Mouse (Mus musculus) intestine, postnatal 0 days (tissue): ENCODE measurements at regions not wholly inside any gene's neighbourhood (a gene's known extent, or its start where the extent isn't known, plus 50 kb on each side); places are given as distances from the start of the nearest gene placed in this dataset.

Source experiments
- ATAC-seq: fragments of 200-750 bp; cut with Nextera tagmentation; 2 replicates; pipeline ENCODE4 v1.8.0; 2017; ENCODE audit warnings: mild to moderate bottlenecking, moderate TSS enrichment, moderate library complexity
- H3K27ac ChIP-seq: fragments of 300-500 bp; sonication (generic); 2 replicates; pipeline ENCODE4 v1.5.1; 2014; ENCODE audit warnings: mild to moderate bottlenecking, low read depth, low read length, moderate library complexity
- H3K27me3 ChIP-seq: fragments of 300-500 bp; sonication (generic); replicated peaks from 2 replicates; pipeline ENCODE4 v1.6.1; 2014; ENCODE audit warnings: low read length, mixed read lengths; ENCODE audit not compliant: control insufficient read depth, insufficient read depth
- H3K36me3 ChIP-seq: fragments of 300-500 bp; sonication (generic); 2 replicates; pipeline ENCODE4 v1.6.1; 2014; ENCODE audit warnings: mild to moderate bottlenecking, moderate library complexity; ENCODE audit not compliant: control insufficient read depth, insufficient read depth
- H3K4me1 ChIP-seq: fragments of 300-500 bp; sonication (generic); replicated peaks from 2 replicates; pipeline ENCODE4 v1.6.1; 2014; ENCODE audit warnings: antibody characterized with exemption, low read length, mixed read lengths; ENCODE audit not compliant: control insufficient read depth, insufficient read depth
- H3K4me2 ChIP-seq: fragments of 300-500 bp; sonication (generic); replicated peaks from 2 replicates; pipeline ENCODE4 v1.6.1; 2014; ENCODE audit warnings: low read depth, mild to moderate bottlenecking, moderate library complexity
- H3K4me3 ChIP-seq: fragments of 300-500 bp; sonication (generic); 2 replicates; pipeline ENCODE4 v1.5.1; 2014; ENCODE audit warnings: low read depth, low read length
- H3K9ac ChIP-seq: fragments of 300-500 bp; sonication (generic); 2 replicates; pipeline ENCODE4 v1.6.1; 2014; ENCODE audit warnings: mild to moderate bottlenecking, low read depth, low read length
- H3K9me3 ChIP-seq: fragments of 300-500 bp; sonication (generic); 2 replicates; pipeline ENCODE4 v1.6.1; 2016; ENCODE audit warnings: mixed run types; ENCODE audit not compliant: control insufficient read depth
- CTCF ChIP-seq: sonication (generic); IDR thresholded peaks from 2 replicates; pipeline ENCODE4 v1.5.1; 2016; ENCODE audit warnings: low read depth, mild to moderate bottlenecking, control low read depth, antibody characterized with exemption, moderate library complexity
- WGBS: fragments of 180-500 bp; shearing (Covaris S2); extraction: QIAGEN DNeasy Blood & Tissue Kit; methylation state at CpG from one replicate; pipeline ENCODE4 v1.1.7; 2014; 5-methylcytosine and 5-hydroxymethylcytosine counted together

- H3K27me3 ChIP-seq, result no peaks in the 10 kb centered on the region
- no peak overlapping the region for H3K27ac ChIP-seq
- H3K9ac ChIP-seq, result no peak overlapping the region
- no peak overlapping the region for H3K4me3 ChIP-seq
- H3K4me2 ChIP-seq, result no peak overlapping the region
- WGBS, result 28% methylated on average over 1 of the region's 1 CpGs
- H3K4me1 ChIP-seq, result no peaks in the 10 kb centered on the region
- ATAC-seq, result no peak
- no peak for TF ChIP-seq CTCF
- no peaks in the 10 kb centered on the region for H3K9me3 ChIP-seq
- no peaks in the 10 kb centered on the region for H3K36me3 ChIP-seq
Observed at GRCm38 (mm10) chr8:113523561-113523960, 111.8 kb upstream of the Mon1b start.

- WGBS, result 57% methylated on average over 10 of the region's 10 CpGs
- 0 out of 2 replicates have a peak, but pooled peaks have one; percentile 10 for ATAC-seq
- Histone ChIP-seq H3K4me2 (no peak overlapping the region), H3K36me3 (no peaks in the 10 kb centered on the region), H3K27me3 (no peaks in the 10 kb centered on the region), H3K4me1 (no peaks in the 10 kb centered on the region), H3K9ac (no peak overlapping the region), H3K9me3 (no peaks in the 10 kb centered on the region), H3K27ac (no peak overlapping the region), H3K4me3 (no peak overlapping the region)
- no peak for TF ChIP-seq CTCF
Observed at GRCm38 (mm10) chr8:113531116-113531665, 104.2 kb upstream of the Mon1b start.

GRCm38 (mm10) chr8:113532881-113533280 lies 102.5 kb upstream of the Mon1b start:
- Histone ChIP-seq H3K9ac (no peak overlapping the region), H3K27ac (no peak overlapping the region), H3K4me2 (no peak overlapping the region), H3K36me3 (no peaks in the 10 kb centered on the region), H3K4me1 (no peaks in the 10 kb centered on the region), H3K9me3 (no peaks in the 10 kb centered on the region), H3K27me3 (no peaks in the 10 kb centered on the region), H3K4me3 (no peak overlapping the region)
- ATAC-seq, result no peak
- 57% methylated on average over 4 of the region's 4 CpGs for WGBS
- no peak for TF ChIP-seq CTCF

- Histone ChIP-seq H3K36me3 (no peaks in the 10 kb centered on the region), H3K4me3 (no peak overlapping the region), H3K4me2 (no peak overlapping the region), H3K9ac (no peak overlapping the region), H3K27ac (no peak overlapping the region), H3K27me3 (no peaks in the 10 kb centered on the region), H3K4me1 (no peaks in the 10 kb centered on the region), H3K9me3 (no peaks in the 10 kb centered on the region)
- 78% methylated on average over 6 of the region's 6 CpGs for WGBS
- TF ChIP-seq CTCF, result no peak
- ATAC-seq, result no peak
Observed at GRCm38 (mm10) chr8:113541437-113541836, 94.0 kb upstream of the Mon1b start.

GRCm38 (mm10) chr8:113542082-113542481 lies 93.3 kb upstream of the Mon1b start:
- H3K9me3 ChIP-seq, result no peaks in the 10 kb centered on the region
- no peak for TF ChIP-seq CTCF
- no peak overlapping the region for H3K4me2 ChIP-seq
- H3K4me1 ChIP-seq, result no peaks in the 10 kb centered on the region
- no peak overlapping the region for H3K9ac ChIP-seq
- no peaks in the 10 kb centered on the region for H3K27me3 ChIP-seq
- no peak overlapping the region for H3K4me3 ChIP-seq
- no peaks in the 10 kb centered on the region for H3K36me3 ChIP-seq
- 35% methylated on average over 3 of the region's 3 CpGs for WGBS
- no peak overlapping the region for H3K27ac ChIP-seq
- no peak for ATAC-seq

- ATAC-seq, result no peak
- TF ChIP-seq CTCF, result no peak
- WGBS, result 53% methylated on average over 2 of the region's 2 CpGs
Observed at GRCm38 (mm10) chr8:113542713-113543112, 92.7 kb upstream of the Mon1b start.

GRCm38 (mm10) chr8:113549200-113549599 lies 86.2 kb upstream of the Mon1b start:
- ATAC-seq, result no peak
- no peaks in the 10 kb centered on the region for H3K27me3 ChIP-seq
- no peak overlapping the region for H3K4me2 ChIP-seq
- 86% methylated on average over 7 of the region's 7 CpGs for WGBS
- no peaks in the 10 kb centered on the region for H3K36me3 ChIP-seq
- no peak for TF ChIP-seq CTCF
- H3K9me3 ChIP-seq, result no peaks in the 10 kb centered on the region
- H3K9ac ChIP-seq, result no peak overlapping the region
- no peaks in the 10 kb centered on the region for H3K4me1 ChIP-seq
- H3K4me3 ChIP-seq, result no peak overlapping the region
- H3K27ac ChIP-seq, result no peak overlapping the region

More at GRCm38 (mm10) chr8:113542713-113543112, 92.7 kb upstream of the Mon1b start:
- H3K4me1 ChIP-seq, result no peaks in the 10 kb centered on the region
- no peaks in the 10 kb centered on the region for H3K27me3 ChIP-seq
- H3K4me2 ChIP-seq, result no peak overlapping the region
- H3K9ac ChIP-seq, result no peak overlapping the region
- no peaks in the 10 kb centered on the region for H3K9me3 ChIP-seq
- H3K27ac ChIP-seq, result no peak overlapping the region
- no peaks in the 10 kb centered on the region for H3K36me3 ChIP-seq
- no peak overlapping the region for H3K4me3 ChIP-seq
